Mouse (Mus musculus): Measurements from ENCODE around the gene Nell1. TPM values are rescaled to one million over a fixed set of nuclear protein-coding genes. Genes with fewer than 3 reads are reported as not detected.

The Nell1 gene
- total and polyA plus RNA-seq, 3 experiments, result 0.27 to 0.59 (median 0.49) TPM

DNA sequence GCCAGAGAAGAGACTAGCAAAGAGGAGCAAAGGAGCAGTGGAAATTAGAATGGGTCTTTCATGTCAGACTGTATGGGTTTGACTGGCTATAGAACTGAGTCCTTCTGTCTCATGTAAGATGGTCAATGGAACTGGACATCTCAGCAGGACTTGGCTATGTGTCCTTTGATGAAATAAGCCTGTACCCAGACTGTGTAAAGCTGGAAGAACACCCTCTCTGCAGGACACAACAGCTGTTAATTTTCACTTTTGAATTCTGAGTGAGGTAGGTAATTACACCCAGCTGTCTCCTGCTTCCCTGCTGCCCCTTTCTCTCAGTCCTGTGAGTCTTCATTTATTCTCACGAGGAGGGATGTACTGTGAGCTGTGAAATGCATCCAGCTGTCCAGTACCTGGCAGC is 895.5 kb downstream of the Nell1 start:
- no peak for DNase-seq

DNA sequence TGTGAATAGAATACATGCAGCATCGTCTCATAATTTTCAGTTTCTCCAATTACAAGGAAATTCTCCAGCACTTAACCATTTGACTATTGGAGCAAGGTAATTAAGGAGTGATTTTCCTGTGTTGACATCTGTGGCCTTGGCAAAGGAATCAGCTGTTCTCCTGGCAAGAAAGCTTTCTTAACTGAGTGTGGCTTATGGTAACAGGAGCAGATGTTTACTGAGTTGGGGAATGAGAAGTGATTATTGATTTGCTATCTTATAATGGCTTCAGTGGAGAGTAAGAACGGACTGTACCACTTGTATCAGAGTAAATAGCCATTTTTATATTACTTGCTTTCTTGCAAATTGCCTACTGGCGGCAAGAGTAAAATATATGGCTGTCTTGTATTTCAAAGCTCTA is 913.0 kb downstream of the Nell1 start:
- no peak for DNase-seq

DNA sequence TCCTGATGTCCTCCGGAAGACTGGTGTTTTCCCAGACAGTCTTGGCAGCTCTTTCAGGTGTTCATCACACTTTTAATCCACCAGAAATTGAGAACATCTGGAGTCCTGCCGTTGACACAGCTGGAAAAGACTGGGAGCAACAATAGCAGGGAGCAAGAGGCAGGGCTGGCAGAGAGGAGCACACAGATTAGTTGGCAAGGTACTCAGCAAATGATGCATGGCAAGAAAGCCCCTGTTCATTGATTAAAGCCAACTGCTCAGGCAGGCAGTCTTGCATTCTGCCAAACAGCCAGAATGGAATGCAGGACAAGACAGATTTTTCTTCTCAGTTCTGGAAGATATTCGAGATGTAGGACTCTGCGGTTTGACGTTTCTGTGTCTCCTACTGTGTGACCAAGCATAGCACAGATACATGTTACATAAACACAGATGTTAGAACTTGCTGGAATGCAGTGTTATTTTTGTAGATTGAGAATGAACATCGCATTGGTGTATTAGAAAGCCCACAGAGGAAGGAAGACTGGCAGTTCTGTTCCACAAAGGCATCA is 925.0 kb downstream of the Nell1 start:
- no peak for DNase-seq

Other genes with a start within 250 kb of the Nell1 start
- gene Htatip2, start 215.7 kb upstream of the Nell1 start, total RNA-seq (2021), result 10 to 100 TPM; 29.8 to 40.7 TPM
- 9.0 and 11.3 TPM in 2 replicates for gene Htatip2, start 215.7 kb upstream of the Nell1 start, polyA plus RNA-seq (2012; rRNA removed)
- gene Prmt3, start 196.5 kb upstream of the Nell1 start, total RNA-seq (2021), result 10 to 100 TPM; 27.3 to 40.1 TPM
- 47.9 and 77.0 TPM in 2 replicates for gene Prmt3, start 196.5 kb upstream of the Nell1 start, polyA plus RNA-seq (2012; rRNA removed)
- 1 to 10 TPM; 1.3 to 2.2 TPM for gene Slc6a5, start 64.7 kb upstream of the Nell1 start, total RNA-seq (2021)
- 3.1 and 3.3 TPM in 2 replicates for gene Slc6a5, start 64.7 kb upstream of the Nell1 start, polyA plus RNA-seq (2012; rRNA removed)